Mouse (Mus musculus): ENCODE data around the gene Nyap2.

DNA sequence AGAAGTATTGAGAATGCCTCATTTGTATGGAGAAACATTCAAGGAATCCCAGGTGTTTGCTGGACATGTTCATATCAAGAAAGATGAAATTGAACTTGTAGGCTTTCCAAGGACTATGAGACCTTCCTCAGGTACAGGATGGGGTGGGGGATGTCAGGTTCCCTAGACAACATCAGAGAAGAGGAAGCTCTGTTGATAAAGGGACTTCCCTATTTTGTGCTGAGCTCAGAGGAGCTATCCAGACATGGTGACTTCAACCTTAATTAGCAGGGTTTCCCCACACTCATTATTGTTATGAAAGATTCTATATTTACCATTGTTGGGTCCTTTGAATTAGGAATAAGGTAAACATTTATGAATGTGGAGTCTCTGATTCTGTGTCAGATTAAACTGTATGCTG, 67.1 kb downstream of the Nyap2 start:
- TF ChIP-seq CTCF (conservative IDR thresholded peaks at IDR 0.05; ENCODE audit: low read length) (no peak), NANOG (IDR thresholded peaks at IDR 0.05; ENCODE audit: borderline replicate concordance, low read length) (no peak)

Measured in E14TG2a.4 (cell line).